Mouse (Mus musculus) mature B cell (primary cell): ENCODE data around the gene Senp5.
"Not testable (repeated sequence)": the region's sequence is repeated elsewhere in the genome, so short reads cannot be mapped to it uniquely, and the experiment has no call there.

ENCODE experiments used
- in situ Hi-C: fragments of 300-500 bp; cut with MboI; formaldehyde crosslinking; loops from 2 replicates; pipeline ENCODE4 v1.14.3; 2019

The Senp5 gene

GRCm38 (mm10) chr16:32002509-32003477 lies at the start of gene Senp5:
Gene Senp5, minus strand, starts transcription at chr16:32003287.
- in situ Hi-C loops, result no loop called here

DNA sequence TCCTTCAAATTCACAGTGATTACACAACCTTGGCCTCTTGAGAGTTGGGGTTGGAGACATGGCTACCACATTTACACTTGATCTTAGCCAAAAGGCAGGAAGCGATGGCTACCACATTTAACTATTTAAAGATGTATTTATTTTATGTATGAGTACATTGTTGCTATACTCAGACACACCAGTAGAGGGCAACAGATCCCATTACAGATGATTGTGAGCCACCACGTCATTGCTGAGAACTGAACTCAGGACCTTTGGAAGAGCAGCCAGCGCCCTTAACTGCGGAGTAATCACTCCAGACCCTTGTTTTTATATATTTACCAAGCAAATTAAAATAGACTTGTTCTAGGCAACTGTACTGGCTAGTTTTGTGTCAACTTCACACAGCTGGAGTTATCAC lies 39.3 kb upstream of the Senp5 start:
- in situ Hi-C loops, result no loop called here

GRCm38 (mm10) chr16:32019678-32020077 lies 16.6 kb upstream of the Senp5 start:
- in situ Hi-C loops, result no loop called here

GRCm38 (mm10) chr16:32010330-32010729 lies 7.2 kb upstream of the Senp5 start:
- in situ Hi-C loops, result no loop called here

DNA sequence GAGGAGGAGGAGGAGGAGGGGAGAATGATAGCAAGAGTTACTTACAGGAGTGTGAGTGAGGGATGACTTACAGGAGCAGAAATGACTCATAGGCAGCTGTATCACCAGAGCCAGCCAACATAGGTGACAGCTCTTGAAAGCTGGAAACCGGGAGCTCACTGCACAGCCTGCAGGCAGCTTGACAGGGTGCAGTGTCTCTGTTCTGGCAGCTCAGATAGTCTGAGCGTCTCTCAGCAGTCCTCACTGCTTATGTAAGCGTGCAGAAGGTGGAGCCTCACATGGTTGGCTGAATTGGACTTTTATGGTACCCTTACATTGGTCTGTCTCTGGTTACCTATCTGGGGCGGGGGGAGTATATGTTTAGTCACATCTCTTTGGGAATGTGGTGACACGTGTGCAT lies 6.8 kb upstream of the Senp5 start:
- in situ Hi-C loops, result no loop called here

- in situ Hi-C loops, result no loop called here
Measured at GRCm38 (mm10) chr16:32008529-32009293, 5.6 kb upstream of the Senp5 start.

DNA sequence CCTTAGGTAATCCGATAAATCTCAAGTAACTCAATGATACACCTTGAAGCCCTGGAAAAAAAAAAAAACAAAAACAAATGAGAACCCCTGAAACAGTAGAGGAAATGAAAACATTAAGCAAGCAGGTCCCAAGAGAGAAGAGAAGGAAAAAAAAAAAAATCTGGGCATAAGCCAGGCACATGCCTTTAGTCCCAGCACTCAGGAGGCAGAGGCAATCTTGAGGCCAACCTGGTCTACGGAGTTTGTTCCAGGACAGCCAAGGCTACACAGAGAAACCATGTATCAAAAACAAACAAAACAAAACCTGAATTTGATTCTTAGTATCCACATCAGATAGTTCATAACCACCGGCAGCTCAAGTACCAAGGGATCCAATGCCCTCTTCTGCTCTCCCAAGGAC lies 1.6 kb upstream of the Senp5 start:
- in situ Hi-C loops, result no loop called here

GRCm38 (mm10) chr16:31996371-31996770 lies 6.7 kb downstream of the Senp5 start:
- in situ Hi-C loops, result no loop called here

- in situ Hi-C loops, result no loop called here
Measured at GRCm38 (mm10) chr16:31993946-31994345, 9.1 kb downstream of the Senp5 start.

- in situ Hi-C loops, result no loop called here
Measured at GRCm38 (mm10) chr16:31993195-31993594, 9.9 kb downstream of the Senp5 start.

DNA sequence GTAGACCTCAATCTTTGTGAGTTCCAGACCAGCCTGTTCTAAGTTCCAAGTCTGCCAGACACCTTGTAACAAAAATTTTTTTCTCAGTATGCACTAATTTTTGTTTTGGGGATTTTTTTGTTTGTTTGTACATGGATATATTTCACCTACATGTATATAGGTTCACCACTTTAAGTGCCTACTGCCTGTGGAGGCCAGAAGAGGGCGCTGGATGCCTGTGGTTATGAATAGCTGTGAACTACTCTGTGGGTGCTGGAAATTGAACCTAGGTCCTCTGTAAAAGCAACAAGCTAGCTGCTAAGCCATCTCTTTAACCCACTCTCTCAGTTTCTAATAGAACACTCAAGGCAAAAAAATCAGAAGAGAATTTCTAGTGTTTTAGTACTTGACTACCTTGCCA lies 11.0 kb downstream of the Senp5 start:
- in situ Hi-C loops, result no loop called here

DNA sequence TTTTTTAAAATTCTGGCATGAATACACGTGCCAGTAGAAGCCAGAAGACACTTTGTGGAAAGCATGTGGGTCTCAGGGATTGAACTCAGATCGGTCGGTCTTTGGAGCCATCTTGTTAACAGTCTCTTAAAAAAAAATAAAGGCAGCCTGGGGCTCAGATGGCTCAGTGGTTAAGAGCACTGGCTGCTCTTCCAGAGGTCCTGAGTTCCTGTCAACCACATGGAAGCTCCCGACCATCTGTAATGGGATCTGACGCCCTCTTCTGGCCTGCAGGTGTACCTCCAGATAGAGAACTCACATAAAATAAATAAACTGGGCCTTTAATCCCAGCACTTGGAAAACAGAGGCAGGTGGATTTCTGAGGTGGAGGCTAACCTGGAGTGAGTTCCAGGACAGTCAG lies 22.1 kb downstream of the Senp5 start:
- in situ Hi-C loops, result no loop called here

- in situ Hi-C loops, result no loop called here
Measured at GRCm38 (mm10) chr16:31979501-31979900, 23.6 kb downstream of the Senp5 start.

- in situ Hi-C loops, result no loop called here
Measured at GRCm38 (mm10) chr16:31975258-31975657, 27.8 kb downstream of the Senp5 start.

DNA sequence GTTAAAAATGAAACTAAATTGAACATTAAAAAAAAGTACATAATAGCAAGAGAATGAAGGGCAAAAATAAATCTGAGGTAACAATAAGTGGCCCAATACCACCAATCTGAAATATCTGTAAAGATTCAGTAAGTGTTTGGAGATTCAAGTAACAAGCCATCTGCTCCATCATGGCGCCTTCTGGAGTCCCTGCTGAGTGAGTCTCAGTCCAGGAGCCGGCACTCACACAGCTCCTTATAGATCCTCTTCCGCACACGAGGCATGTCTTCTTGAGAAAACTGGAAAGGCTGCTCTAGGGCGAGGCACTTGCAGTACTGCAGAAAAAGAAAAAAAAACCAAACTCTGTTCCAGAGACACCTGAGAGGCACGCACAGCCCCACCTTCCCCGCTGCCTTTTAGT lies 39.9 kb downstream of the Senp5 start:
- in situ Hi-C loops, result no loop called here

DNA sequence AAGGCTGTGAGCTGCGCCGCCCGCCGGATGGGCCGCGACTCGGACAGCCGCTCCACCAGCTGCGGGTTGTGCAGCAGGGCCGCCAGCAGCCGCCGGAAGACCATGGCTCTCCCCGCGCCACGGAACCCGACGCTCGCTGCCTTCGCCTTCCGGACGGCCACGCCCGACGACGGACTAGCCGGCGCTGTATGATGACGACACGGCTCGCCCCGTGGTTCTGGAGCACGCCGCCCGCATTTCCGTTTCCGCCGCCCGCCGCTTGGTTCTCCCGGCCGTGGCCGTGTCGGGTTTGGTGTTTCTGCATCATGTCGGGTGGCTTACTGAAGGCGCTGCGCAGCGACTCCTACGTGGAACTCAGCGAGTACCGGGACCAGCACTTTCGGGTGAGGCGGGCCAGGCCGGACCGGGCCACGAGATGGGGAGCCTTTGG lies 54.7 kb downstream of the Senp5 start, which contains the start of the genes 0610012G03Rik and Ncbp2:
0610012G03Rik (minus strand) TSS at position 150 of the 430 bp plus-strand sequence.
Ncbp2 (plus strand) TSS at position 169 of the 430 bp plus-strand sequence.
- in situ Hi-C loops, result no loop called here

- in situ Hi-C loops, result no loop called here
Measured at GRCm38 (mm10) chr16:31947901-31948316, 55.2 kb downstream of the Senp5 start.

DNA sequence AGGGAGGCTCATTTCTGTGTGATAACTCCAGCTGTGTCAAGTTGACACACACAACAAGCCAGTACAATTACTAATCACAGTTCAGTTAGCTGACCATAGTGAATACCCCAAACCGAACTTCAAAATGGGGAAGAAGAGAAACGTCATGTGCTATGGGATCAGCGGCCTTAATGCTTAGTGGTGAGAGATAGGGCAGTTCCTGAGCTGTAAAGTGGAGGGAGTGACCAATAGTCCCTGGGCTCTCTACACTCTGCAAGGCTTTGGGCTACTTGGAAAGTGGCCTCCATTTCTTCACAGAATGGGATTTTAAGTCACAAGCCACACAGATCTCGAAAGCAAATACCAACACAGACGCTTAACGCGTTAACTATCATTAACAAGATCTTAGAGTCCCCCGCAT lies 55.8 kb downstream of the Senp5 start:
- in situ Hi-C loops, result no loop called here

- in situ Hi-C loops, result not testable (repeated sequence)
Measured at GRCm38 (mm10) chr16:31945986-31946385, 57.1 kb downstream of the Senp5 start.

GRCm38 (mm10) chr16:31945372-31945771 lies 57.7 kb downstream of the Senp5 start:
- in situ Hi-C loops, result no loop called here

DNA sequence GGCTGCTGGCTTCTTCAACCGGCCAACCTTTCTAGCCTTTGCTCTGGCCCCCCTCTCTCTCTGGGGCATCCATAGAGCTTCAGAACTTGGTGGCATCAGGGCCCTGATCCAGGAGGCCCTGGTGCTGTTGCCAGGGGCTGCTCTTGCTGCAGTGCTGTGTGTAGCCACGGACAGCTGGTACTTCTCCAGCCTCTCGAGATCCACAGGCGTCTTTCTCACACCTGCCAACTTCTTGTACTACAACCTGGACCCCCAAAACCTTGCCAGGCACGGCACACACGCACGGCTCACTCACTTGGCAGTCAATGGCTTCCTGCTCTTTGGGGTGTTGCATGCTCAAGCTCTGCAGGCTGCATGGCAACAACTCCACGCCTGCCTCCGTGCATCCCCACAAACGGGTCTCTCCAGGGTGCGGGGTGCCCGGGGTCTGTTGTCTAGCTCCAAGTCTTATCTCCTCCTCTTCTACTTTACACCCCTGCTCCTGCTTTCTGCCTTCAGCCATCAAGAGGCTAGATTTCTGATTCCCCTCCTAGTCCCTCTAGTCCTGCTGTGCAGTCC lies 58.3 kb downstream of the Senp5 start:
- in situ Hi-C loops, result no loop called here

- in situ Hi-C loops, result no loop called here
Measured at GRCm38 (mm10) chr16:31943980-31944379, 59.1 kb downstream of the Senp5 start.
